Comparison of ENCODE assay signal across 8 mouse cellular contexts in genomic region chr3:82145126-82145901, GRCm38 (mm10). TPM values are rescaled to one million over a fixed set of nuclear protein-coding genes. Genes with fewer than 3 reads are reported as not detected.
DNase-seq lines count a peak whose midpoint lies in the region; ATAC-seq and TF ChIP-seq lines count a peak whose summit lies in the region.

TSS of gene Gucy1a1 (minus strand) at chr3:82145789.

- peak within 1 kb of the TSS; percentile 97 for H3K4me2 ChIP-seq in forebrain, embryonic 13.5 days
- H3K4me2 ChIP-seq in heart, postnatal 0 days (ENCODE audit: low read depth, low read length) = peak within 1 kb of the TSS; percentile 80
- peak within 1 kb of the TSS; percentile 31 for H3K4me2 ChIP-seq in liver, embryonic 14.5 days (ENCODE audit: low read depth)
- peak within 1 kb of the TSS; percentile 93 for H3K4me2 ChIP-seq in neural tube, embryonic 14.5 days (ENCODE audit: low read depth, low read length)

- peak; percentile 91 for ATAC-seq in forebrain, embryonic 13.5 days
- peak; percentile 70 for ATAC-seq in heart, postnatal 0 days (ENCODE audit: insufficient read depth, low read depth)
- 0 out of 2 replicates have a peak, but pooled peaks have one; percentile 28 for ATAC-seq in liver, embryonic 14.5 days (ENCODE audit: insufficient read depth)
- peak; percentile 90 for ATAC-seq in neural tube, embryonic 14.5 days (ENCODE audit: low read depth)

- peak; percentile 11 to 25 for DNase-seq in urinary bladder, adult 18-20 months (ENCODE audit: low spot score in 2 of 2)
- no peak for DNase-seq in urinary bladder, postnatal 10 days (ENCODE audit: low spot score)
- DNase-seq in heart, postnatal 0 days (ENCODE audit: low spot score) = peak; percentile 46
- peak; percentile 62 to 78 for DNase-seq in kidney, postnatal 25 days
- no peak for DNase-seq in liver, embryonic 14.5 days (ENCODE audit: low read depth in 3 of 3, low spot score in 3 of 3)
- peak; percentile 3 for DNase-seq in thymus, postnatal 0 days (ENCODE audit: low spot score)

- peak within 1 kb of the TSS; percentile 47 for H3K4me3 ChIP-seq in forebrain, embryonic 13.5 days
- H3K4me3 ChIP-seq in heart, postnatal 0 days (ENCODE audit: low read depth, low read length) = peak within 1 kb of the TSS; percentile 60
- peak within 1 kb of the TSS; percentile 34 to 59 for H3K4me3 ChIP-seq in liver, embryonic 14.5 days (ENCODE audit: insufficient read depth in 1 of 2, low read depth in 2 of 2, low read length in 2 of 2)
- H3K4me3 ChIP-seq in neural tube, embryonic 14.5 days (ENCODE audit: low read depth, low read length) = peak within 1 kb of the TSS; percentile 40

- H3K27me3 ChIP-seq in forebrain, embryonic 13.5 days = no peaks in the 10 kb centered on the region
- H3K27me3 ChIP-seq in heart, postnatal 0 days (ENCODE audit: control insufficient read depth, insufficient read depth, low read length) = no peaks in the 10 kb centered on the region
- no peaks in the 10 kb centered on the region for H3K27me3 ChIP-seq in liver, embryonic 14.5 days (ENCODE audit: control insufficient read depth, insufficient read depth, low read length)
- 0 out of 2 replicates have a peak, but pooled peaks cover 3% of the 10 kb centered on the region for H3K27me3 ChIP-seq in neural tube, embryonic 14.5 days (ENCODE audit: control insufficient read depth, insufficient read depth, low read length)

- H3K9me3 ChIP-seq in forebrain, embryonic 13.5 days (replicated peaks) = no peaks in the 10 kb centered on the region
- H3K9me3 ChIP-seq in heart, postnatal 0 days (replicated peaks; ENCODE audit: control insufficient read depth, low read length) = no peaks in the 10 kb centered on the region
- no peaks in the 10 kb centered on the region for H3K9me3 ChIP-seq in liver, embryonic 14.5 days (ENCODE audit: control insufficient read depth, low read length)
- H3K9me3 ChIP-seq in neural tube, embryonic 14.5 days (ENCODE audit: control insufficient read depth, low read length) = no peaks in the 10 kb centered on the region

- TF ChIP-seq CTCF in heart, postnatal 0 days (IDR thresholded peaks at IDR 0.05; ENCODE audit: low read depth) = no peak
- no peak for TF ChIP-seq CTCF in liver, embryonic 14.5 days (IDR thresholded peaks at IDR 0.05; ENCODE audit: low read depth)

- WGBS in forebrain, embryonic 13.5 days = 2% methylated on average over 36 of the region's 36 CpGs
- under 1% methylated on average over 36 of the region's 36 CpGs for WGBS in heart, postnatal 0 days
- WGBS in liver, embryonic 14.5 days (ENCODE audit: insufficient replicate concordance) = 1% methylated on average over 36 of the region's 36 CpGs
- WGBS in neural tube, embryonic 14.5 days = 1% methylated on average over 36 of the region's 36 CpGs

- no peak within 1 kb of the TSS for H3K27ac ChIP-seq in forebrain, embryonic 13.5 days
- H3K27ac ChIP-seq in heart, postnatal 0 days (ENCODE audit: low read depth) = peak within 1 kb of the TSS; percentile 72
- no peak within 1 kb of the TSS for H3K27ac ChIP-seq in liver, embryonic 14.5 days
- 0 out of 2 replicates have a peak within 1 kb of the TSS, but pooled peaks have one; percentile 28 for H3K27ac ChIP-seq in neural tube, embryonic 14.5 days (ENCODE audit: low read depth, low read length)

- H3K36me3 ChIP-seq in forebrain, embryonic 13.5 days (ENCODE audit: poor library complexity, severe bottlenecking) = no peaks in the 10 kb centered on the region
- H3K36me3 ChIP-seq in heart, postnatal 0 days (replicated peaks; ENCODE audit: control insufficient read depth, insufficient read depth, low read length) = no peaks in the 10 kb centered on the region
- no peaks in the 10 kb centered on the region for H3K36me3 ChIP-seq in liver, embryonic 14.5 days (replicated peaks; ENCODE audit: control insufficient read depth, insufficient read depth, low read depth)
- no peaks in the 10 kb centered on the region for H3K36me3 ChIP-seq in neural tube, embryonic 14.5 days (ENCODE audit: control insufficient read depth, insufficient read depth, low read length)

- peak within 1 kb of the TSS; percentile 66 for H3K9ac ChIP-seq in forebrain, embryonic 13.5 days
- H3K9ac ChIP-seq in heart, postnatal 0 days (replicated peaks; ENCODE audit: low read depth, low read length) = peak within 1 kb of the TSS; percentile 67
- no peak within 1 kb of the TSS for H3K9ac ChIP-seq in liver, embryonic 14.5 days (replicated peaks)
- peak within 1 kb of the TSS; percentile 53 for H3K9ac ChIP-seq in neural tube, embryonic 14.5 days (replicated peaks; ENCODE audit: low read depth, low read length)

- TF ChIP-seq EP300 in heart, postnatal 0 days (IDR thresholded peaks at IDR 0.05; ENCODE audit: low read depth) = no peak
- no peak for TF ChIP-seq EP300 in liver, embryonic 14.5 days (IDR thresholded peaks at IDR 0.05; ENCODE audit: low read depth)

- H3K4me1 ChIP-seq in forebrain, embryonic 13.5 days = peaks cover 14% of the 10 kb centered on the region
- H3K4me1 ChIP-seq in heart, postnatal 0 days (ENCODE audit: control insufficient read depth, insufficient read depth) = peaks cover 5% of the 10 kb centered on the region; the same call in 1 of the 2 replicates
- no peaks in the 10 kb centered on the region; a peak in 1 of 4 replicates for H3K4me1 ChIP-seq in liver, embryonic 14.5 days (replicated peaks; ENCODE audit: control insufficient read depth in 2 of 2, insufficient read depth in 2 of 2, low read length in 1 of 2)
- H3K4me1 ChIP-seq in neural tube, embryonic 14.5 days (ENCODE audit: control insufficient read depth, insufficient read depth, low read length) = peaks cover 10% of the 10 kb centered on the region; the same call in 1 of the 2 replicates

RNA-seq across cellular contexts. Expression of gene Gucy1a1, which starts in this region (rescaled TPM):
- polyA plus RNA-seq in forebrain, embryonic 13.5 days (2015; fragmentation: Nextera tagmentation; extraction: Ambion mirVana) = 15.3 and 17.4 TPM in 2 replicates
- total RNA-seq in heart, postnatal 0 days (2014; rRNA removed; ENCODE audit: low replicate concordance) = 23.3 and 28.7 TPM in 2 replicates
- polyA plus RNA-seq in heart, postnatal 0 days (2015; fragmentation: Nextera tagmentation; extraction: Ambion mirVana) = 24.6 and 25.7 TPM in 2 replicates
- polyA plus RNA-seq in liver, embryonic 14.5 days (2012; rRNA removed) = 2.1 and 2.6 TPM in 2 replicates
- 4.7 and 5.1 TPM in 2 replicates for polyA plus RNA-seq in liver, embryonic 14.5 days (2014; fragmentation: Nextera tagmentation; extraction: Ambion mirVana)
- 14.3 and 17.5 TPM in 2 replicates for polyA plus RNA-seq in neural tube, embryonic 14.5 days (2014; fragmentation: Nextera tagmentation; extraction: Ambion mirVana)
- 2.8 and 2.9 TPM in 2 replicates for polyA plus RNA-seq in thymus, postnatal 0 days (2015; fragmentation: Nextera tagmentation; extraction: Ambion mirVana)

Comparison
In these comparisons a context has a peak if more than half of its experiments do, and no peak if none do; other contexts are left out.
1. DNase-seq: peak in urinary bladder, adult 18-20 months (2 of 2), heart, postnatal 0 days (single experiment), kidney, postnatal 25 days (2 of 2) and thymus, postnatal 0 days (single experiment); none in urinary bladder, postnatal 10 days (single experiment) and liver, embryonic 14.5 days (0 of 3).
2. ATAC-seq: peak in every context shown above with its lines; median percentile 91 in forebrain, embryonic 13.5 days; 90 in neural tube, embryonic 14.5 days; 70 in heart, postnatal 0 days; 28 in liver, embryonic 14.5 days.
3. H3K27ac ChIP-seq: peak in heart, postnatal 0 days (single experiment) and neural tube, embryonic 14.5 days (single experiment); none in forebrain, embryonic 13.5 days (single experiment) and liver, embryonic 14.5 days (single experiment).
4. H3K4me2 ChIP-seq: peak in every context shown above with its lines; median percentile 97 in forebrain, embryonic 13.5 days; 93 in neural tube, embryonic 14.5 days; 80 in heart, postnatal 0 days; 31 in liver, embryonic 14.5 days.
5. Peak in every context shown above with its lines, with median percentiles within 50 percentile points of each other: H3K4me3 ChIP-seq.